Mouse (Mus musculus) kidney, embryonic 16.5 days (tissue): ENCODE measurements around the gene Slc6a12. TPM values are rescaled to one million over a fixed set of nuclear protein-coding genes. Genes with fewer than 3 reads are reported as not detected.

Experiments used
- ATAC-seq: fragments of 200-750 bp; cut with Nextera tagmentation; 2 replicates; pipeline ENCODE4 v1.8.0; 2017; ENCODE audit warnings: moderate TSS enrichment; ENCODE audit not compliant: low FRiP score, low TSS enrichment
- H3K27ac ChIP-seq: fragments of 300-500 bp; sonication (generic); 2 replicates; pipeline ENCODE4 v1.5.1; 2014; ENCODE audit warnings: low read length
- H3K27me3 ChIP-seq: fragments of 300-500 bp; sonication (generic); 2 replicates; pipeline ENCODE4 v1.6.1; 2014; ENCODE audit warnings: low read length, control low read depth, mixed read lengths; ENCODE audit not compliant: insufficient read depth
- H3K36me3 ChIP-seq: fragments of 300-500 bp; sonication (generic); 2 replicates; pipeline ENCODE4 v1.6.1; 2014; ENCODE audit warnings: low read length, control low read depth, mixed read lengths; ENCODE audit not compliant: insufficient read depth
- H3K4me1 ChIP-seq: fragments of 300-500 bp; sonication (generic); 2 replicates; pipeline ENCODE4 v1.6.1; 2014; ENCODE audit warnings: low read length, control low read depth, mixed read lengths; ENCODE audit not compliant: insufficient read depth
- H3K4me2 ChIP-seq: fragments of 300-500 bp; sonication (generic); replicated peaks from 2 replicates; pipeline ENCODE4 v1.6.1; 2014; ENCODE audit warnings: low read depth, low read length
- H3K4me3 ChIP-seq: fragments of 300-500 bp; sonication (generic); 2 replicates; pipeline ENCODE4 v1.5.1; 2014; ENCODE audit warnings: mild to moderate bottlenecking, low read length
- H3K9ac ChIP-seq: fragments of 300-500 bp; sonication (generic); replicated peaks from 2 replicates; pipeline ENCODE4 v1.6.1; 2014; ENCODE audit warnings: low read length
- H3K9me3 ChIP-seq: fragments of 300-500 bp; sonication (generic); 2 replicates; pipeline ENCODE4 v1.6.1; 2016; ENCODE audit warnings: low read length, control low read depth
- WGBS: fragments of 180-500 bp; shearing (Covaris S2); extraction: QIAGEN DNeasy Blood & Tissue Kit; methylation state at CpG from one replicate; pipeline ENCODE4 v1.1.7; 2014; 5-methylcytosine and 5-hydroxymethylcytosine counted together
- polyA plus RNA-seq: library from polyadenylated mRNA; unstranded; fragments of >200 nt; fragmentation: Nextera tagmentation; extraction: Ambion mirVana; gene quantifications from 2 replicates; pipeline ENCODE4 v1.2.1, GENCODE M21; 2015

Gene Slc6a12
- polyA plus RNA-seq, 1 experiment from 2014 or later: 0.99 TPM

GRCm38 (mm10) chr6:121322381-121323110, 20.3 kb upstream of the Slc6a12 start:
- H3K36me3 ChIP-seq: no peaks in the 10 kb centered on the region
- H3K9me3 ChIP-seq: no peaks in the 10 kb centered on the region
- no peak overlapping the region; the same call in 1 of the 2 replicates for H3K27ac ChIP-seq
- H3K4me3 ChIP-seq: no peak overlapping the region
- no peak overlapping the region for H3K4me2 ChIP-seq
- 50% methylated on average over 9 of the region's 9 CpGs for WGBS
- H3K27me3 ChIP-seq: no peaks in the 10 kb centered on the region
- peak; percentile 36; the same call in 1 of the 2 replicates for ATAC-seq
- H3K4me1 ChIP-seq: peaks cover 18% of the 10 kb centered on the region
- H3K9ac ChIP-seq: no peak overlapping the region

GRCm38 (mm10) chr6:121325298-121325697, 17.6 kb upstream of the Slc6a12 start:
- no peaks in the 10 kb centered on the region for H3K9me3 ChIP-seq
- no peak overlapping the region for H3K9ac ChIP-seq
- 83% methylated on average over 3 of the region's 3 CpGs for WGBS
- H3K36me3 ChIP-seq: no peaks in the 10 kb centered on the region
- H3K4me3 ChIP-seq: no peak overlapping the region
- peaks cover 25% of the 10 kb centered on the region for H3K4me1 ChIP-seq
- no peak overlapping the region for H3K27ac ChIP-seq
- ATAC-seq: no peak
- no peaks in the 10 kb centered on the region for H3K27me3 ChIP-seq
- no peak overlapping the region for H3K4me2 ChIP-seq

- Histone ChIP-seq H3K4me2 (no peak overlapping the region), H3K4me1 (peaks cover 25% of the 10 kb centered on the region), H3K36me3 (no peaks in the 10 kb centered on the region), H3K27me3 (no peaks in the 10 kb centered on the region), H3K4me3 (no peak overlapping the region), H3K9me3 (no peaks in the 10 kb centered on the region), H3K9ac (no peak overlapping the region), H3K27ac (no peak overlapping the region)
- 40% methylated on average over 9 of the region's 9 CpGs for WGBS
- no peak for ATAC-seq
Measured at GRCm38 (mm10) chr6:121325740-121326139, 17.1 kb upstream of the Slc6a12 start.

DNA sequence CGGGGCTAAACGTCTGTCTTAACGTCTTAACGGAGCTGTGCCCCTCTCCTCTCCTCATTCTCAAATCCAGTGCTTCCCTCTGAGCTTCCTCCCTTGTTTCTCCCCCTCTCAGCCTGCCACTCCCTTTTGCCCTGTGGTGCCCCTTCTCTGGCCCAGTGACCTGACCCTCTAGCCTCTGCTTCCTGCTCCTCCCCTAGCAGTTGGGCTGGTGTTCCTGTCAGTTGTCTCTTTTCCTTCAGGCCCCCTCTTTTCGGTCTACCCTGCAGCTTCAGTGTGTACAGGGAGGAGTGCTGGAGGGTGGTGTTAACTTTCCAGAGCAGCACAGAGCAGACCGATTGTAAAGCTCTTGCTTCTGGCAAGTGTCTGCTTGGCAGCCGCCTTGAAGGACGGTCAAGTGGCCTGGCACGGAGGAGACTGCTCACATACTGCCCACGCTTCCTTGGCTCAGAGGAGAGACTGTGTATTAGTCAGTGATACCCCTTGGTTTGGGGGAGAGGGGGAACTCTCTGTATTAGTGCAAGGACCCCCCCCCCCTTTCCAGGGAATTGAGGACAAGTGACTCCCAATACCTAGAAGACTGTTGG, 16.3 kb upstream of the Slc6a12 start:
- WGBS: 27% methylated on average over 10 of the region's 10 CpGs
- H3K27ac ChIP-seq: no peak overlapping the region
- H3K27me3 ChIP-seq: no peaks in the 10 kb centered on the region
- peaks cover 25% of the 10 kb centered on the region for H3K4me1 ChIP-seq
- no peaks in the 10 kb centered on the region for H3K36me3 ChIP-seq
- H3K9me3 ChIP-seq: no peaks in the 10 kb centered on the region
- ATAC-seq: 0 out of 2 replicates have a peak, but pooled peaks have one; percentile 17
- no peak overlapping the region for H3K9ac ChIP-seq
- no peak overlapping the region for H3K4me3 ChIP-seq
- H3K4me2 ChIP-seq: no peak overlapping the region

DNA sequence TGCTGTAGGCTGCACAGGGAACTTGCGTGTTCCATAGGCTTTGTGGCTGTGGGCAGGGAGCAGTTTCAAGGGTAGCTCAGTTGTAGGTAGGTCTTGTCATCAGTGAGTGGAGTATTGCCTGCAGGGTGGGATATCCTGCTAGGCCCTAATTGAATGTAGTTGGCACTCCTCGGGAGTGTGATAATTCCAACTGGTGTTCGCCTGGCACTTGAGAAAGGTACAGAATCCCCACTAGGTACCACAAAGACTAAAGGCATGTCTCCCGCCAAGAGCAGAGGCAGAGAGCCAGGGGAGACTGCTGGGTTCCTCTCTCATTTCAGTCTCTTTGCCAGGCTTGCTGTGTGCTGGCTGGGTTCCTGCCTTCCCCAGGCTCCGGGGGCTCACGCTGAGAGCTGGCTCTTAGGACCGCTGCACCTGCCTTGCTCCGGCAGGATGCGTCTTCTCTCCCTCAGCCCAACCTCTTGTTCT, 14.4 kb upstream of the Slc6a12 start:
- Histone ChIP-seq H3K4me1 (peaks cover 15% of the 10 kb centered on the region), H3K36me3 (no peaks in the 10 kb centered on the region), H3K27ac (no peak overlapping the region), H3K4me3 (no peak overlapping the region), H3K9ac (no peak overlapping the region), H3K9me3 (no peaks in the 10 kb centered on the region), H3K27me3 (no peaks in the 10 kb centered on the region), H3K4me2 (no peak overlapping the region)
- 81% methylated on average over 9 of the region's 9 CpGs for WGBS
- no peak for ATAC-seq

DNA sequence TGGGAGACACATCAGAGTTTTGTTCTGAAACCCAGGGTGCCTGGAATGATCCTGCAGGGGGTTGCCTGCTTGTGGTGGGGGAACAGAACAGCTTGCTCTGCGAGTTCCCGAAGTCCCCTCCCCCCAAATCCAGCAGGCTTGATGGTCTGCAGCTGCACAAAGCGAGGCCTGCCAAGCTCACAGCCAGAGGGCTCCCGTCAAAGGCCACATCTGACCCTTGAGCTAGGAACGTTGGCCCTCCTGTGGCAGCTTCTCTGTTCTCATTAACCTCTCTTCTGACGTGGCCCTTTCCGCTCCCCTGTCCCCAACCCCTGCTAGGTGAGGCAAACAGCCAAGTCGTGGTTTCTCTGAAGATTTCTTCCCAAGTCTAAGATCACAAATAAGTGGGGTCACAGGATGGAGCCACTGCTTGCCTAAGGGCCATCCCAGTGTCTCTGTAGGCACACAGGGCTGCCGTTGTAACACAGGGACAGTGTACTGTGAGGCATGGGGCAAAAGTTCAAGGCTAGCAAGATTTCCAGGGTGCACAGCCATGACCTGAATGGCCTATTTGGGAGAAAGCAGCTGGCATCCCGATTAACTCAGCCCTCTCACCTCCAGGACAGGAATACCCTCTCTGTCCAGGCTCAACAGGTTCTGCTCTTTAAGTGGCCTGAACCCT, 12.9 kb upstream of the Slc6a12 start:
- peak; percentile 44 for ATAC-seq
- H3K9ac ChIP-seq: no peak overlapping the region
- no peak overlapping the region for H3K27ac ChIP-seq
- H3K4me3 ChIP-seq: no peak overlapping the region
- no peaks in the 10 kb centered on the region for H3K27me3 ChIP-seq
- H3K4me1 ChIP-seq: peaks cover 15% of the 10 kb centered on the region
- no peak overlapping the region for H3K4me2 ChIP-seq
- WGBS: 13% methylated on average over 10 of the region's 10 CpGs
- no peaks in the 10 kb centered on the region for H3K9me3 ChIP-seq
- H3K36me3 ChIP-seq: no peaks in the 10 kb centered on the region

GRCm38 (mm10) chr6:121335841-121336240, 7.0 kb upstream of the Slc6a12 start:
- no peak for ATAC-seq
- 75% methylated on average over 9 of the region's 9 CpGs for WGBS
- no peaks in the 10 kb centered on the region for H3K9me3 ChIP-seq

DNA sequence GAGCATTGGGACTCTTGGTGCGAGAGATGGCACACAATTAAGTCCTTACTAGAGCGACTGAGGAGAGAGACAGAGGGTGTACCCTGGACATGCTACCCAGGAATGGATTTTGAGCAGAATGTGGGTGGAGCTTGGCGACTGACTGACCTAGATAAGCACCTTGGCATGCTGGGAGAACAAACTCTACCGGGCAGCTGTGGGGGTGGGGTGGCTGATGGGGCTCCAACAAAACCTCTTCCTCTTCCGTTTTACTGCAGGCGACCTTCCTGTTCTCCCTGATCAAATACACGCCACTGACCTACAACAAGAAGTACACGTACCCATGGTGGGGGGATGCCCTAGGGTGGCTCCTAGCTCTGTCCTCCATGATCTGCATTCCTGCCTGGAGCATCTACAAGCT, 6.3 kb upstream of the Slc6a12 start:
- Histone ChIP-seq H3K9ac (no peak overlapping the region), H3K4me2 (no peak overlapping the region), H3K27ac (no peak overlapping the region), H3K36me3 (no peaks in the 10 kb centered on the region), H3K4me3 (no peak overlapping the region), H3K9me3 (no peaks in the 10 kb centered on the region), H3K27me3 (no peaks in the 10 kb centered on the region), H3K4me1 (no peaks in the 10 kb centered on the region)
- WGBS: 68% methylated on average over 8 of the region's 8 CpGs
- ATAC-seq: no peak

More at GRCm38 (mm10) chr6:121335841-121336240, 7.0 kb upstream of the Slc6a12 start:
- Histone ChIP-seq H3K4me3 (no peak overlapping the region), H3K36me3 (no peaks in the 10 kb centered on the region), H3K4me1 (no peaks in the 10 kb centered on the region), H3K4me2 (no peak overlapping the region), H3K9ac (no peak overlapping the region), H3K27me3 (no peaks in the 10 kb centered on the region), H3K27ac (no peak overlapping the region)

- no peaks in the 10 kb centered on the region for H3K36me3 ChIP-seq
- no peak overlapping the region for H3K4me3 ChIP-seq
- H3K4me1 ChIP-seq: no peaks in the 10 kb centered on the region
- H3K4me2 ChIP-seq: no peak overlapping the region
- no peaks in the 10 kb centered on the region for H3K27me3 ChIP-seq
- no peak overlapping the region for H3K9ac ChIP-seq
- WGBS: 93% methylated on average over 9 of the region's 9 CpGs
- H3K9me3 ChIP-seq: no peaks in the 10 kb centered on the region
- H3K27ac ChIP-seq: no peak overlapping the region
- ATAC-seq: no peak
Measured at GRCm38 (mm10) chr6:121337229-121337628, 5.6 kb upstream of the Slc6a12 start.
